Comparison of ENCODE assay signal across 31 mouse cellular contexts in the genomic region with DNA sequence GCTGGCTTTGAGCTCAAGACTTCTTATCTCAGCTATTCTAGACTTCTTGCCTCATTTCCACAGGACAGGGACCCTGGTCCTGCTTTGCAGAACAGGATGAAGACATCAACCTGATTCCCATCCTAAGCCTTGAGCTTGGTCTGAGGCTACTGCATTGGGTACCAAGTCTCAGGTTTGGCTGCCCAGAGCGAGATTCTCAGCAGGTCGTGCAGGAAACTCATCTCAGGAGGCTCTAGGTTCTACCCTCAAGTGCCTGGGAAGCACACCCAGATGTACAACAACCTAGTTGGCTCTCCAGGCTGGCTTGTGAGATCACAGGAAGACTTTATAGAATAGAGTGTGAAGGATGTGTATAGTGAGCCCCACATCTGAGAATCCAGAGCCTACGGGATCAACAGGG. TPM values are rescaled to one million over a fixed set of nuclear protein-coding genes. Genes with fewer than 3 reads are reported as not detected.
"Had no signal": no experiment of that assay in that cellular context is flagged by ENCODE, and none has a peak within 500 bp of the region (broad histone marks: within the 10 kb centered on the region; RNA-seq: fewer than 3 reads in every experiment).

No protein-coding gene starts in this region.

- H3K36me3 ChIP-seq: limb, embryonic 10.5 days; limb, embryonic 12.5 days; limb, embryonic 13.5 days; limb, embryonic 15.5 days; liver, embryonic 12.5 days; liver, embryonic 13.5 days; liver, embryonic 15.5 days; lung, embryonic 15.5 days; midbrain, embryonic 10.5 days; midbrain, embryonic 12.5 days; midbrain, embryonic 15.5 days; neural tube, embryonic 12.5 days; neural tube, embryonic 13.5 days had no signal

- H3K9me3 ChIP-seq: limb, embryonic 10.5 days; limb, embryonic 15.5 days; liver, embryonic 12.5 days; liver, embryonic 13.5 days; liver, embryonic 15.5 days; lung, embryonic 15.5 days; midbrain, embryonic 10.5 days; midbrain, embryonic 12.5 days; midbrain, embryonic 15.5 days; neural tube, embryonic 12.5 days; neural tube, embryonic 13.5 days had no signal

- ATAC-seq: liver, embryonic 12.5 days; liver, postnatal 0 days; lung, postnatal 0 days; midbrain, embryonic 15.5 days; midbrain, embryonic 16.5 days had no signal

- H3K27me3 ChIP-seq: limb, embryonic 13.5 days; limb, embryonic 15.5 days; liver, embryonic 13.5 days; liver, embryonic 15.5 days; lung, embryonic 15.5 days; megakaryocyte, embryonic 14.5 days; midbrain, embryonic 12.5 days; midbrain, embryonic 15.5 days; neural tube, embryonic 12.5 days; neural tube, embryonic 13.5 days had no signal

- H3K27ac ChIP-seq: limb, embryonic 12.5 days; limb, embryonic 13.5 days; limb, embryonic 15.5 days; liver, embryonic 12.5 days; liver, embryonic 13.5 days; liver, embryonic 14.5 days; liver, embryonic 15.5 days; lung, embryonic 15.5 days; macrophage; midbrain, embryonic 10.5 days; midbrain, embryonic 12.5 days; midbrain, embryonic 15.5 days; neural tube, embryonic 12.5 days; neural tube, embryonic 13.5 days had no signal

- H3K4me1 ChIP-seq: megakaryocyte, embryonic 14.5 days had no signal

- DNase-seq: left cerebral cortex, postnatal 4 days; liver; liver, embryonic 13.5 days; liver, postnatal 0 days; lung, adult 18-20 months; lung, adult 2 months; lung, embryonic 14.5 days; lung, postnatal 10 days; lung, postnatal 14 days; lung, postnatal 36 days; lung, postnatal 4 days; midbrain, embryonic 14.5 days had no signal

- H3K4me3 ChIP-seq: limb, embryonic 10.5 days; limb, embryonic 12.5 days; limb, embryonic 13.5 days; limb, embryonic 15.5 days; liver, embryonic 12.5 days; liver, embryonic 13.5 days; liver, embryonic 15.5 days; lung, embryonic 15.5 days; megakaryocyte, embryonic 14.5 days; midbrain, embryonic 10.5 days; midbrain, embryonic 12.5 days; midbrain, embryonic 15.5 days; myocyte; neural tube, embryonic 12.5 days; neural tube, embryonic 13.5 days had no signal

- H3K4me2 ChIP-seq: limb, embryonic 12.5 days; limb, embryonic 13.5 days; limb, embryonic 15.5 days; liver, embryonic 11.5 days; liver, embryonic 12.5 days; liver, embryonic 13.5 days; liver, embryonic 15.5 days; lung, embryonic 14.5 days; lung, embryonic 15.5 days; midbrain, embryonic 12.5 days; midbrain, embryonic 15.5 days; neural tube, embryonic 12.5 days; neural tube, embryonic 13.5 days had no signal

- H3K9ac ChIP-seq: limb, embryonic 12.5 days; limb, embryonic 13.5 days; limb, embryonic 15.5 days; liver, embryonic 12.5 days; liver, embryonic 13.5 days; liver, embryonic 14.5 days; liver, embryonic 15.5 days; liver, postnatal 0 days; lung, embryonic 14.5 days; lung, embryonic 15.5 days; midbrain, embryonic 12.5 days; midbrain, embryonic 15.5 days; neural tube, embryonic 12.5 days; neural tube, embryonic 13.5 days had no signal

RNA-seq across cellular contexts. Expression of a gene that starts 53.6 kb away (rescaled TPM):
- polyA plus RNA-seq: myocyte had no signal
